Mouse (Mus musculus) embryonic facial prominence, embryonic 15.5 days (tissue): Measurements from ENCODE around the gene Plod2. TPM values are rescaled to one million over a fixed set of nuclear protein-coding genes. Genes with fewer than 3 reads are reported as not detected.

Experiments
- ATAC-seq: fragments of 200-750 bp; cut with Nextera tagmentation; 2 replicates; pipeline ENCODE4 v1.8.0; 2017; ENCODE audit warnings: low read depth, moderate TSS enrichment; ENCODE audit not compliant: insufficient number of reproducible peaks, low FRiP score, low TSS enrichment
- H3K27ac ChIP-seq: fragments of 300-500 bp; sonication (generic); replicated peaks from 2 replicates; pipeline ENCODE4 v1.5.1; 2015; ENCODE audit warnings: mild to moderate bottlenecking, inconsistent platforms
- H3K27me3 ChIP-seq: fragments of 300-500 bp; sonication (generic); 2 replicates; pipeline ENCODE4 v1.6.1; 2015; ENCODE audit warnings: inconsistent platforms
- H3K36me3 ChIP-seq: fragments of 300-500 bp; sonication (generic); 2 replicates; pipeline ENCODE4 v1.6.1; 2015; ENCODE audit warnings: mild to moderate bottlenecking, inconsistent platforms
- H3K4me1 ChIP-seq: fragments of 300-500 bp; sonication (generic); 2 replicates; pipeline ENCODE4 v1.6.1; 2015; ENCODE audit warnings: inconsistent platforms
- H3K4me2 ChIP-seq: fragments of 300-500 bp; sonication (generic); replicated peaks from 2 replicates; pipeline ENCODE4 v1.6.1; 2015; ENCODE audit warnings: mild to moderate bottlenecking, inconsistent platforms
- H3K4me3 ChIP-seq: fragments of 300-500 bp; sonication (generic); replicated peaks from 2 replicates; pipeline ENCODE4 v1.5.1; 2015; ENCODE audit warnings: mild to moderate bottlenecking, inconsistent platforms
- H3K9ac ChIP-seq: fragments of 300-500 bp; sonication (generic); 2 replicates; pipeline ENCODE4 v1.6.1; 2015; ENCODE audit warnings: inconsistent platforms
- H3K9me3 ChIP-seq: fragments of 300-500 bp; sonication (generic); replicated peaks from 2 replicates; pipeline ENCODE4 v1.6.1; 2016; ENCODE audit warnings: inconsistent platforms
- WGBS: fragments of 180-500 bp; shearing (Covaris S2); methylation state at CpG from one replicate; pipeline ENCODE4 v1.1.7; 2015; 5-methylcytosine and 5-hydroxymethylcytosine counted together
- polyA plus RNA-seq: library from polyadenylated mRNA; unstranded; fragments of >200 nt; fragmentation: Nextera tagmentation; extraction: Ambion mirVana; gene quantifications from 2 replicates; pipeline ENCODE4 v1.2.1, GENCODE M21; 2015

Gene Plod2
- polyA plus RNA-seq = 43.5 and 47.5 TPM in 2 replicates

DNA sequence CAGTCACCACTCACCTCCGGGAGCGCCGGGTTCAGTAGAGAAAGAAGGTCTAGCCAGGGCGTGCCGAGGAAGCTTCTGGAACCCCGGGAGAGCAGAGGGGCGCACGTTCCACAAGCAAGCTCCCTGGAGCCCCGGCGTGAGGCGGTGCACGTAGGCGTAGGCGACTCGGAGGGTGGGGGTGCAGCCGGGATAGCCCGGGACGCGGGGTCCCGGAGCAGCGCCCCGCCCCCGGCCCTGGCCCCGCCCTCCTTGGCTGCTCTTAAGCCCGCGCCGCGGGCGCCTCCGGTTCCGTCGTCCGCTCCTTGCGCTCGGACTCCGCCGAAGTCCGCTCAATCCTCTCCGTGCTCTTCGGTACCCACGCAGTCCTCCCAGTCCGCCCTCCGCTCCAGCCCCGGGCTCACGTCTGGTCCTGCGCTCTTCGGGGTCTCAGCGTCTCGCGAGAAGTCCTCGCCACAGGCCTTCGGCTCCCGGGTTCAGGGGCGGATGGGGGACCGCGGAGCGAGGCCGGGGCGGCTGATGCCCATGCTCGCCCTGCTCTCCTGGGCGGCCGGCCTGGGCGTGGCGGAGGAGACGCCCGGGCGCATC lies at the start of gene Plod2:
Gene Plod2, plus strand, starts transcription at position 247 of the 585 bp plus-strand sequence.
- Histone ChIP-seq H3K9ac (peak within 1 kb of the TSS; percentile 79), H3K4me2 (peak within 1 kb of the TSS; percentile 67), H3K27me3 (no peaks in the 10 kb centered on the region), H3K36me3 (no peaks in the 10 kb centered on the region), H3K4me3 (peak within 1 kb of the TSS; percentile 77), H3K9me3 (no peaks in the 10 kb centered on the region), H3K4me1 (peaks cover 34% of the 10 kb centered on the region), H3K27ac (peak within 1 kb of the TSS; percentile 90)
- peak; percentile 90 for ATAC-seq
- under 1% methylated on average over 55 of the region's 67 CpGs for WGBS

GRCm38 (mm10) chr9:92499710-92500410 lies 42.2 kb upstream of the Plod2 start:
- Histone ChIP-seq H3K4me2 (no peak overlapping the region), H3K36me3 (no peaks in the 10 kb centered on the region), H3K27ac (no peak overlapping the region), H3K27me3 (no peaks in the 10 kb centered on the region), H3K4me3 (no peak overlapping the region), H3K4me1 (no peaks in the 10 kb centered on the region), H3K9ac (no peak overlapping the region), H3K9me3 (no peaks in the 10 kb centered on the region)
- ATAC-seq = peak; percentile 72
- 37% methylated on average over 12 of the region's 12 CpGs for WGBS

- Histone ChIP-seq H3K36me3 (no peaks in the 10 kb centered on the region), H3K27me3 (no peaks in the 10 kb centered on the region), H3K9me3 (no peaks in the 10 kb centered on the region), H3K27ac (no peak overlapping the region), H3K4me3 (no peak overlapping the region), H3K9ac (no peak overlapping the region), H3K4me2 (no peak overlapping the region), H3K4me1 (no peaks in the 10 kb centered on the region)
- WGBS = 37% methylated on average over 3 of the region's 3 CpGs
- ATAC-seq = no peak
These were observed 37.8 kb upstream of the Plod2 start for GRCm38 (mm10) chr9:92504256-92504655.

DNA sequence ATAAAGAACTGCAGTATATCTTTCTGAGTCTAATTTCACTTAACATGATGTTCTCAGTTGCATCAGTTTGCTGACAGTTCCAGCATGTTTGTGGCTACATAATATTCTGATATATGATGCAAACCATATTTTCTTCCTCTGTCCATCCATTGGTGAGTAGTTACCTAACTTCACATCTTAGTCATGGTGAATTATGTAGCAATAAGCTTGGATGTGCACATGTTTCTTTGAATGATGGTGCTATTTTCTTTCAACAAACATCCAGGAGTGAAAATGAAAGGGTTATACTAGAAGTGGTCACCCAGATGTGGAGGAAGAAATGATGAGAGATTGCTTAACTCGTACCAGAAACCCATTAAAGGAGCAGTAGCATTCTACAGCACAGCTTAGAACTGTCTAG lies 37.1 kb upstream of the Plod2 start:
- Histone ChIP-seq H3K9ac (no peak overlapping the region), H3K4me1 (no peaks in the 10 kb centered on the region), H3K4me3 (no peak overlapping the region), H3K36me3 (no peaks in the 10 kb centered on the region), H3K27me3 (no peaks in the 10 kb centered on the region), H3K4me2 (no peak overlapping the region), H3K27ac (no peak overlapping the region), H3K9me3 (no peaks in the 10 kb centered on the region)
- WGBS = 45% methylated on average over 1 of the region's 1 CpGs
- no peak for ATAC-seq

- H3K27ac ChIP-seq = no peak overlapping the region
- no peak overlapping the region for H3K9ac ChIP-seq
- no peak overlapping the region for H3K4me3 ChIP-seq
- H3K36me3 ChIP-seq = no peaks in the 10 kb centered on the region
- no peaks in the 10 kb centered on the region for H3K27me3 ChIP-seq
- H3K4me1 ChIP-seq = no peaks in the 10 kb centered on the region
- no peaks in the 10 kb centered on the region for H3K9me3 ChIP-seq
- no peak for ATAC-seq
- no peak overlapping the region for H3K4me2 ChIP-seq
These were observed 30.3 kb upstream of the Plod2 start for GRCm38 (mm10) chr9:92511696-92512095.

- Histone ChIP-seq H3K4me2 (no peak overlapping the region), H3K36me3 (no peaks in the 10 kb centered on the region), H3K4me3 (no peak overlapping the region), H3K9me3 (peaks cover 4% of the 10 kb centered on the region), H3K4me1 (no peaks in the 10 kb centered on the region), H3K27ac (no peak overlapping the region), H3K9ac (no peak overlapping the region), H3K27me3 (no peaks in the 10 kb centered on the region)
- ATAC-seq = no peak
- WGBS = 93% methylated on average over 12 of the region's 12 CpGs
These were observed 25.0 kb upstream of the Plod2 start for GRCm38 (mm10) chr9:92517036-92517435.

DNA sequence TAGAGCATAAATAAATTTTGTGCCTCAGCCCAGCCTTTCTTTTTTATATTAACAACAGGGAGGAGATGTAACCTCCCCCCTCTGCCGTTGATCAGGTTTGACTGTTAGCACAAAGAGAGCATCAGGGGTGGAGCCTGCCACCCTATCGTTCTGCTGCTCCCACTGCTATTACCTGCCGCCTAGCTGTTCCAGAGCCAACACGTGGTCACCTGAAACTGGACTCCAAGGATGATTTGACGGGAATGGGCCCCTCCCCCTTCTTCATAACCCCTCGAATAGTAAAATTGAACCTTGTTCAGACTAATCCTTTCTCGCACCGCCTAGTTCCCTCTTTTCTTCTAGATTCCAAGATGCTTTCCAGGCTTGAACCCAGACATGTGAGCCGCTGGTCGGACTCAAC lies 21.3 kb upstream of the Plod2 start:
- Histone ChIP-seq H3K4me3 (no peak overlapping the region), H3K36me3 (no peaks in the 10 kb centered on the region), H3K4me2 (no peak overlapping the region), H3K4me1 (no peaks in the 10 kb centered on the region), H3K27ac (no peak overlapping the region), H3K9ac (no peak overlapping the region), H3K27me3 (no peaks in the 10 kb centered on the region), H3K9me3 (peaks cover 4% of the 10 kb centered on the region)
- WGBS = 88% methylated on average over 10 of the region's 10 CpGs
- ATAC-seq = no peak

DNA sequence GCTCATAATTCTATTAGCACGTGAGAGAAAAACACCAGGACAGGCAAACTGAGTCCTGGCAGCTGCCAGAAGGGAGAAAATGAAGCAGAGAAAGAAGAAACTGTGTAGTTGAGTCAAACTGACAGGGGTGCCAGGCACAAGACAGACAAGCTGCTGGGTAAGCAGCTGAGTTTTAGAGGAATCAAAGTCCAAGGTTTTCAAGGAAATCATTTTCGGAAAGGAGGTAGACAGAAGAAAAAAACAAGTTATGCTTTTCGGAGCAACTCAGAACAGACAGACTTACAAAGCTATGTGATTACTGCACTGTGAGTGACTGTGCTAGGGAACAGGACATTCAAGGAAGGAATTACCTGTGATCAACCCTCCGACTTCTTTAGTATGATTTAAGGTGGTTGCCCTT lies 17.5 kb upstream of the Plod2 start:
- H3K9ac ChIP-seq = no peak overlapping the region
- H3K27me3 ChIP-seq = no peaks in the 10 kb centered on the region
- 72% methylated on average over 4 of the region's 4 CpGs for WGBS
- no peaks in the 10 kb centered on the region for H3K36me3 ChIP-seq
- H3K27ac ChIP-seq = no peak overlapping the region
- ATAC-seq = no peak
- H3K9me3 ChIP-seq = no peaks in the 10 kb centered on the region
- no peak overlapping the region for H3K4me2 ChIP-seq
- no peaks in the 10 kb centered on the region for H3K4me1 ChIP-seq
- no peak overlapping the region for H3K4me3 ChIP-seq

GRCm38 (mm10) chr9:92530055-92530454 lies 12.0 kb upstream of the Plod2 start:
- Histone ChIP-seq H3K9me3 (no peaks in the 10 kb centered on the region), H3K9ac (no peak overlapping the region), H3K27me3 (no peaks in the 10 kb centered on the region), H3K4me3 (no peak overlapping the region), H3K36me3 (no peaks in the 10 kb centered on the region), H3K4me2 (no peak overlapping the region), H3K4me1 (no peaks in the 10 kb centered on the region), H3K27ac (no peak overlapping the region)
- WGBS = 45% methylated on average over 3 of the region's 3 CpGs
- no peak for ATAC-seq

DNA sequence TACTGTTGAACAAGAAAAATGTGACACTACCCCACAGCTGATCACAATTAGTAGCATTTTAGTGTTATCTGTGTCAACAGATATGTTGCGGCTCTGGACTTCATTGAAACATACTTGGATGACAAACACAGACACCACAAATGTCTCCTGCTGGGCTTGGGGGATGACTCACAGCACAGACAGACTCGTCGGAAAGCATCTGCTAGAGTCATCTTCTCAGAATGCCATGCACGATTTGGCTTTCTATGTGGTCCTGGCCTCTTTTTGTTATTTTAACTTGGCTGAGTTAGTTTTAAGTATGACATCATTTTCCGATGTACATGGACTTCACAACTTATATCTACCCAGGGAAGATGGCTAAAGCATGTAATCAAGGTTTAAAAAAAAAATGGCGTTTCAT lies 4.3 kb upstream of the Plod2 start:
- no peak overlapping the region for H3K27ac ChIP-seq
- no peak for ATAC-seq

DNA sequence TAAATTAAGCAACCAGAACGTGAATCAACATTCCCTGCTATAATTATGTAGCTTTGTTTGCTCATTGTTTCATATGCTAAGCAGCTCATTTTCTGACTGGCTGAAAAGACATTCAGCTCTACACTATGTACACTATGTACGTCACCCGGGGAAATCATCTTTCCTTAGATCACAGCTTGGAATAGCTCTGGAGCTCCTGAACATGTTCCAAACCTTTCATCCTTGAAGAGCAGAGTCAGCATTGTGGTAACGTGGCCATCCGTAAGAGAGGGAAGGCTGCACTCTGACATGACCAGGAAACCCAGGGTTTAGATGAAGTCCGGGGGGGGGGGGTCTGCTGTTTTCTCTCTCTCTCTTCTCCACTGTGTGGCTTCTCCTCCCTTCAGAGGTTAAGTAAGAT lies 3.8 kb upstream of the Plod2 start:
- no peaks in the 10 kb centered on the region for H3K9me3 ChIP-seq
- no peak overlapping the region for H3K9ac ChIP-seq
- no peak for ATAC-seq
- H3K4me1 ChIP-seq = 0 out of 2 replicates have a peak, but pooled peaks cover 4% of the 10 kb centered on the region
- WGBS = 55% methylated on average over 6 of the region's 6 CpGs
- H3K27ac ChIP-seq = no peak overlapping the region
- H3K4me3 ChIP-seq = no peak overlapping the region
- H3K36me3 ChIP-seq = no peaks in the 10 kb centered on the region
- no peak overlapping the region for H3K4me2 ChIP-seq
- H3K27me3 ChIP-seq = no peaks in the 10 kb centered on the region

More for the DNA sequence above, 4.3 kb upstream of the Plod2 start:
- H3K9me3 ChIP-seq = no peaks in the 10 kb centered on the region
- WGBS = 44% methylated on average over 6 of the region's 6 CpGs
- H3K9ac ChIP-seq = no peak overlapping the region
- H3K4me3 ChIP-seq = no peak overlapping the region
- H3K4me2 ChIP-seq = no peak overlapping the region
- 0 out of 2 replicates have a peak, but pooled peaks cover under 1% of the 10 kb centered on the region for H3K4me1 ChIP-seq
- no peaks in the 10 kb centered on the region for H3K27me3 ChIP-seq
- no peaks in the 10 kb centered on the region for H3K36me3 ChIP-seq
